Mouse (Mus musculus) heart, embryonic 14.5 days (tissue): ENCODE measurements around the gene Zbtb32. TPM values are rescaled to one million over a fixed set of nuclear protein-coding genes. Genes with fewer than 3 reads are reported as not detected.

Experiments
- ATAC-seq: fragments of 200-750 bp; cut with Nextera tagmentation; 2 replicates; pipeline ENCODE4 v1.8.0; 2017; ENCODE audit warnings: low read depth, moderate TSS enrichment; ENCODE audit not compliant: insufficient number of reproducible peaks, insufficient read depth, low FRiP score
- H3K27ac ChIP-seq, 2 experiments: fragments of 200-500 bp in 1 of 2; fragments of 300-500 bp in 1 of 2; sonication (generic) in 1 of 2; replicated peaks in 1 of 2; 2 replicates each; pipeline ENCODE4 v1.5.1; 2012 to 2014; ENCODE audit warnings: low read depth in 2 of 2, low read length in 2 of 2, control low read depth in 1 of 2, mild to moderate bottlenecking in 1 of 2, mixed read lengths in 1 of 2; ENCODE audit not compliant: control insufficient read depth in 1 of 2, insufficient read depth in 1 of 2
- H3K27me3 ChIP-seq: fragments of 300-500 bp; sonication (generic); 2 replicates; pipeline ENCODE4 v1.6.1; 2014; ENCODE audit warnings: mild to moderate bottlenecking, low read length, control low read depth; ENCODE audit not compliant: control insufficient read depth, insufficient read depth
- H3K36me3 ChIP-seq: fragments of 300-500 bp; sonication (generic); 2 replicates; pipeline ENCODE4 v1.6.1; 2014; ENCODE audit warnings: mild to moderate bottlenecking, control low read depth, low read length, mixed read lengths; ENCODE audit not compliant: control insufficient read depth, insufficient read depth
- H3K4me1 ChIP-seq, 2 experiments: fragments of 200-500 bp in 1 of 2; fragments of 300-500 bp in 1 of 2; sonication (generic) in 1 of 2; 2 replicates each; pipeline ENCODE4 v1.6.1; 2012 to 2014; ENCODE audit warnings: low read length in 2 of 2, control low read depth in 1 of 2, mixed read lengths in 1 of 2; ENCODE audit not compliant: control insufficient read depth in 2 of 2, insufficient read depth in 2 of 2
- H3K4me2 ChIP-seq: fragments of 300-500 bp; sonication (generic); 2 replicates; pipeline ENCODE4 v1.6.1; 2014; ENCODE audit warnings: mild to moderate bottlenecking, low read length
- H3K4me3 ChIP-seq, 2 experiments: fragments of 200-500 bp in 1 of 2; fragments of 300-500 bp in 1 of 2; sonication (generic) in 1 of 2; 2 replicates each; pipeline ENCODE4 v1.5.1; 2012 to 2014; ENCODE audit warnings: low read length in 2 of 2, mild to moderate bottlenecking in 2 of 2, control low read depth in 1 of 2, low read depth in 1 of 2, moderate library complexity in 1 of 2; ENCODE audit not compliant: control insufficient read depth in 1 of 2, insufficient read depth in 1 of 2
- H3K9ac ChIP-seq: fragments of 300-500 bp; sonication (generic); 2 replicates; pipeline ENCODE4 v1.6.1; 2014; ENCODE audit warnings: mild to moderate bottlenecking, low read length
- H3K9me3 ChIP-seq: fragments of 300-500 bp; sonication (generic); 2 replicates; pipeline ENCODE4 v1.6.1; 2016; ENCODE audit warnings: low read length, control low read depth; ENCODE audit not compliant: control insufficient read depth
- WGBS: fragments of 180-500 bp; shearing (Covaris S2); extraction: QIAGEN DNeasy Blood & Tissue Kit; methylation state at CpG from one replicate; pipeline ENCODE4 v1.1.7; 2014; 5-methylcytosine and 5-hydroxymethylcytosine counted together
- polyA plus RNA-seq: library from polyadenylated mRNA; unstranded; fragments of >200 nt; fragmentation: Nextera tagmentation; extraction: Ambion mirVana; gene quantifications from 2 replicates; pipeline ENCODE4 v1.2.1, GENCODE M21; 2014

Zbtb32 gene
- polyA plus RNA-seq, 1 experiment from 2014 or later: 0.11 TPM

DNA sequence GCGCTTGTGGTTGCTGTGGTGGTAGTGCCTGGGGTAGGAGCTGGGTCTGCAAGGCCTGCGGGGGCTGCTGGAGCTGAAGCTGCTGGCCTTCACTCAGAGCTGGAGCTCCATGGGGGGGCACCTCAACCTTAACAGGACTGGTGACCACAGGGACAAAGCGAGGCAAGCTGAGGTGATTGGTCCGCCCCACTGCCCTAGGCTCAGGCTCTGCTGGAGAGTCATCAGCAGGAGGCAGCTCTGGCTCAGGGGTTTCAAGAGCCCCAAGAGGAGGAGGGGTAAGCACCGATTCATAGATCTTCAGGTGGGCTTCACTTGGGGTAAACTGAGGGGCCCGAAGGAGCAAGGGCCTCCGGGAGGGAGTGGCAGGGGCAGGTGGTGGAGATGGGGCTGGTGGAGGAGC is 13.5 kb downstream of the Zbtb32 start:
- Histone ChIP-seq H3K27ac (no peak overlapping the region), H3K9ac (no peak overlapping the region), H3K36me3 (peaks cover 66% of the 10 kb centered on the region), H3K27me3 (no peaks in the 10 kb centered on the region), H3K4me2 (no peak overlapping the region), H3K9me3 (no peaks in the 10 kb centered on the region), H3K4me1 (peaks cover 3 to 15% of the 10 kb centered on the region in 2 experiments; a peak in 3 of 4 replicates), H3K4me3 (no peak overlapping the region)
- ATAC-seq: no peak
- 98% methylated on average over 7 of the region's 7 CpGs for WGBS

DNA sequence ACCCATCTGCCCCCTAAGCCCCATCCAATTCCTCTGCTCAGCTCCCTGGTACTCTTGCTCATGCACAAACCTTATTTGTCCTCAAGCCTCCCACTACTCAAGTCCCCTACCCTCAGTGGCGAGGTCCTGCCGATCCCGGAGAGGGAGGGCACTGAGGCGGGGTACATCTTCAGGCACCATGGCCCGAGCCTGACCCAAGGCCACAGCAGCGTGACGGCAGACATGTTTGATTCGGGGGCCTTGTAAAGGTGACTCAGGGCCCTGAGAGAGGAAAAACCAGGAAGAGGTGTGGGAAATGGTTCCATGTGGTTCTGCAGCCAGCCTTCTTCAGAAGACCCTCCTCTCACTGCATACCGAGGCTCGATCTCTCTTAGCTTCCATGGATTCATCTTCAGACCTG is 14.4 kb downstream of the Zbtb32 start:
- 88% methylated on average over 10 of the region's 10 CpGs for WGBS
- no peak overlapping the region for H3K4me3 ChIP-seq
- H3K36me3 ChIP-seq: peaks cover 75% of the 10 kb centered on the region

DNA sequence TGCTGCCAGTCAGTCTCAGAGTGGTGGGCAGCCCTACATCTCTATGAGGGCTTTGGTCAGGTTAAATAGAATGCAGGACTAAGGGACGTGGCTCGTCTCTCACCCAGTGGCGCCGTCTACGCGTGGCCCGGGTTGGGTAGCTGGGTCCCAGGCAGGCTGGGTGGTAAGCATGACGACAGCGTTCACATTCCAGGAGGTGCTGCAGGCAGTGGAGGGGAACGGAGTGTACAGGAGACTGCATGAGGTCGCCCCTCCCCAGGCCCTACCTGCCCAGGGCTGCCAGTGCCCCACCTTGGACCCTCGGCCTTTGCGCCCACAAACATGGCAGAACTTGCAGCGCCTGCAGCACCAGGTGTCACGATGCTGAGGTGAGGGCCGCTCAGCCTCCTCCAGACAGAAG is 17.2 kb downstream of the Zbtb32 start:
- Histone ChIP-seq H3K9ac (no peak overlapping the region), H3K27me3 (no peaks in the 10 kb centered on the region), H3K4me2 (no peak overlapping the region), H3K27ac (no peak overlapping the region), H3K36me3 (peaks cover 100% of the 10 kb centered on the region), H3K4me3 (no peak overlapping the region), H3K4me1 (no peaks in the 10 kb centered on the region), H3K9me3 (no peaks in the 10 kb centered on the region)
- ATAC-seq: no peak
- WGBS: 91% methylated on average over 16 of the region's 16 CpGs

More for the DNA sequence above, 14.4 kb downstream of the Zbtb32 start:
- peaks cover 3 to 10% of the 10 kb centered on the region in 2 experiments; a peak in 3 of 4 replicates for H3K4me1 ChIP-seq
- no peak for ATAC-seq
- no peaks in the 10 kb centered on the region for H3K9me3 ChIP-seq
- no peak overlapping the region for H3K4me2 ChIP-seq
- no peaks in the 10 kb centered on the region for H3K27me3 ChIP-seq
- H3K9ac ChIP-seq: no peak overlapping the region
- no peak overlapping the region for H3K27ac ChIP-seq

DNA sequence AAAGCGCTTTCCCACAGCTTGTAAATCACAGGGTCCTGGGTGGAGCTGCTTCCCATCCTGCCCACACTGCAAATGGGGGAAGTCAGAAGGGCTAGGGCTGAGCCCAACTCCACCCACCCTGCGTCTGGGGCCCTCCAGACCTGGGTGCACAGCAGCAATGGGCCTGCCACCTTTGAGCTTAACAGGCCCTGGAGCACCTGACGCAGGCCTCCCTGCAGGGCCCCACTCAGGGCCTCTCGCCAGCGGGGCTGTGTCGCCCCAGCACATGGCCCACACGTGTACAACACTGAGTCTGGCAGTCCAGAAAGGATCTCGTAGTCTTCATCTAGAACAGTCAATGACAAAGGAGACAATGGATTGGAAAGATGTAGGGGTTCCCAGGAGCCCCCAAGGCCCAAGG is 18.8 kb downstream of the Zbtb32 start:
- Histone ChIP-seq H3K27me3 (no peaks in the 10 kb centered on the region), H3K4me3 (no peak overlapping the region), H3K27ac (no peak overlapping the region), H3K36me3 (peaks cover 100% of the 10 kb centered on the region), H3K9ac (no peak overlapping the region), H3K4me1 (no peaks in the 10 kb centered on the region), H3K9me3 (no peaks in the 10 kb centered on the region), H3K4me2 (no peak overlapping the region)
- no peak for ATAC-seq
- WGBS: 92% methylated on average over 8 of the region's 8 CpGs

DNA sequence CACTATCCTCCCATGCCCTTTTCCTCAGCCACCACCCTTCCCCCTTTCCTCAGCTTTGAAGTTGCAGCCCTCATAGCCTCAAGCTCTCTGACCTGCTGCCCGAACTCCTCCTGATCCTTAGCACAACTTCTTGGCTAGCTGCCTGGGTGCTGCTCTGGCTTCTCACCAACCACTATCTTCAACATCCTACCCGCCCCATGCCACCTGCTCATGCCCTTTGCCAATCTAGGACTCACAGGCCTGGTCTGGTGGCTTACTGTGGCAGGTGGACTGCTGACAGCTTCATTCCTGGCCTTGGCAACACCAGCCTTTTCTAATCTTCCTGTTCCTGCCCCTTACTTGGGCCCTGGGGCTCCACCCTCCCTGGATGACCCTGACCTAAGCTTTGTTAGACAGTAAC is 25.7 kb downstream of the Zbtb32 start:
- Histone ChIP-seq H3K9me3 (no peaks in the 10 kb centered on the region), H3K4me1 (no peaks in the 10 kb centered on the region), H3K4me3 (no peak overlapping the region), H3K36me3 (peaks cover 100% of the 10 kb centered on the region), H3K4me2 (no peak overlapping the region), H3K27me3 (no peaks in the 10 kb centered on the region), H3K9ac (no peak overlapping the region), H3K27ac (no peak overlapping the region)
- no peak for ATAC-seq
- WGBS: 55% methylated on average over 2 of the region's 2 CpGs

DNA sequence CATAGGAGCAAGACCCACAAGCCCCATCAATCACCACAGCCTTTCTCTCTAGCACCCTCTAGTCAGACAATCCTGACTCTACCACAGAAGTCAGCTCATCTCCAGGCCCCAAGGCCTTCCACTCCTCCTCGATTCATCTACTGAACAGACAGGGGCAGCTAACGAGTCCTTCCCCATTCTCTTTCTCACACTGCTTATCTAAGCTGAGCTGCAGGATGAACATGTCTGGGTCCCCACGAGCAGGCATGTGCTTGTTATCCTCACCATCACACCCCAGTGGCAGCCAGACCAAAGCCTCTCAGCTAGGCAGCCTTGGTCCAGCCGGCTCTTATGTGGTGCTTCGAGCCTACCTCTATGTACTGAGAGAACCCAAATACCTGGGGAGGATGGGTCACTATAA is 26.3 kb downstream of the Zbtb32 start:
- H3K27ac ChIP-seq: no peak overlapping the region
- H3K27me3 ChIP-seq: no peaks in the 10 kb centered on the region
- no peak overlapping the region for H3K4me3 ChIP-seq
- H3K4me1 ChIP-seq: no peaks in the 10 kb centered on the region
- no peak overlapping the region for H3K9ac ChIP-seq
- H3K36me3 ChIP-seq: peaks cover 100% of the 10 kb centered on the region
- no peaks in the 10 kb centered on the region for H3K9me3 ChIP-seq
- 77% methylated on average over 5 of the region's 5 CpGs for WGBS
- H3K4me2 ChIP-seq: no peak overlapping the region
- ATAC-seq: no peak

DNA sequence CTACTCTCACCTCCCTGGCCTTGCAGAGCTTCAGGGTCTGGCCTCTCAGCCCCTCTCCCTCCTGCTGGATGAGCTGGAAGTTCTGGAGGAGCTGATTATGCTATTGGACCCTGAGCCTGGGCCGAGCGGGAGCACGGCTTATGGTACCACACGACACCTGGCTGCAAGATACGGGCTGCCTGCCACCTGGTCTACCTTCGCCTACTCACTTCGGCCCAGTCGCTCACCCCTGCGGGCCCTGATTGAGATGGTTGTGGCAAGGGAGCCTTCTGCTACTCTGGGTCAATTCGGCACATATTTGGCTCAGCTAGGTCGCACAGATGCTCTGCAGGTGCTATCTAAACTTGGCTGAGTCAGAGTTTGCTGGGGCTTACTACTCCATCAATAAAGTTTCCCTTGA is 31.2 kb downstream of the Zbtb32 start:
- Histone ChIP-seq H3K27ac (no peak overlapping the region), H3K9ac (no peak overlapping the region), H3K36me3 (peaks cover 84% of the 10 kb centered on the region), H3K4me1 (peaks cover 0 to 3% of the 10 kb centered on the region in 2 experiments; a peak in 1 of 4 replicates), H3K4me2 (no peak overlapping the region), H3K27me3 (no peaks in the 10 kb centered on the region), H3K4me3 (no peak overlapping the region), H3K9me3 (no peaks in the 10 kb centered on the region)
- 89% methylated on average over 11 of the region's 11 CpGs for WGBS
- ATAC-seq: no peak

DNA sequence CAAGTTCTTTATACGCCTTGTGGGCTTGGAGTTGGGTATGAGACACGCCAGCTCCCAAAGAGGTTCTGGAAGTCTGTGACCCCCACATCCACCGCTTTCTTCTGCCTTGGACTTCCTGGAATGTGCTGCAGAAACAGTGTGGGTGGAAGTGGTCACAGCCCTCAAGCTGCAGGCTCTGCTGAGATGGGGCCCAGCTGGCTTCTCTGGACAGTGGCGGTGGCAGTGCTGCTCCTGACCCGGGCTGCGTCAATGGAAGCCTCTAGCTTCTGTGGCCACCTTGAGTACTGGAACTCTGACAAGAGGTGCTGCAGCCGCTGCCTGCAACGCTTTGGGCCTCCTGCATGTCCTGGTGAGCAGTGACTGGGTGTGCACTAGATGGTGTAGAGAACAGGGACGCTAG is 32.7 kb downstream of the Zbtb32 start:
- 82% methylated on average over 9 of the region's 9 CpGs for WGBS
- H3K9ac ChIP-seq: no peak overlapping the region
- H3K4me1 ChIP-seq: peaks cover 0 to 3% of the 10 kb centered on the region in 2 experiments; a peak in 1 of 4 replicates
- H3K9me3 ChIP-seq: no peaks in the 10 kb centered on the region
- H3K27me3 ChIP-seq: no peaks in the 10 kb centered on the region
- H3K4me2 ChIP-seq: no peak overlapping the region
- no peak overlapping the region for H3K4me3 ChIP-seq
- ATAC-seq: no peak
- H3K27ac ChIP-seq: no peak overlapping the region
- H3K36me3 ChIP-seq: peaks cover 69% of the 10 kb centered on the region
